In genomic region chr17:71003721-71004120, GRCm38 (mm10) we compare ENCODE assay signal across 9 mouse cellular contexts. TPM values are rescaled to one million over a fixed set of nuclear protein-coding genes. Genes with fewer than 3 reads are reported as not detected.
DNase-seq lines count a peak whose midpoint lies in the region; ATAC-seq and TF ChIP-seq lines count a peak whose summit lies in the region.
"Had no signal": no experiment of that assay in that cellular context is flagged by ENCODE, and none has a peak within 500 bp of the region (broad histone marks: within the 10 kb centered on the region; RNA-seq: fewer than 3 reads in every experiment).

No protein-coding gene starts in this region.

- peak overlapping the region; percentile 98 for H3K27ac ChIP-seq in hindbrain, embryonic 10.5 days
- H3K27ac ChIP-seq in hindbrain, embryonic 11.5 days (ENCODE audit: low read depth, low read length), result no peak overlapping the region
- H3K27ac ChIP-seq in brown adipose tissue, adult 24 weeks (replicated peaks; ENCODE audit: low read depth, low read length), result peak overlapping the region; percentile 100
- peak overlapping the region; percentile 100 for H3K27ac ChIP-seq in embryonic fibroblast, embryonic 13.5 days (ENCODE audit: insufficient read depth, low read length)
- peak overlapping the region; percentile 95; the same call in 1 of the 2 replicates for H3K27ac ChIP-seq in liver, embryonic 16.5 days (ENCODE audit: low read length)

- TF ChIP-seq CTCF in embryonic fibroblast, embryonic 13.5 days (IDR thresholded peaks at IDR 0.05; ENCODE audit: borderline replicate concordance, insufficient read depth, low read length), result no peak

- no peaks in the 10 kb centered on the region for H3K9me3 ChIP-seq in hindbrain, embryonic 10.5 days
- no peaks in the 10 kb centered on the region for H3K9me3 ChIP-seq in hindbrain, embryonic 11.5 days (ENCODE audit: control insufficient read depth, low read length)
- no peaks in the 10 kb centered on the region for H3K9me3 ChIP-seq in liver, embryonic 16.5 days (replicated peaks; ENCODE audit: control insufficient read depth, low read length)

- no peak overlapping the region for H3K4me3 ChIP-seq in hindbrain, embryonic 10.5 days
- H3K4me3 ChIP-seq in hindbrain, embryonic 11.5 days (ENCODE audit: low read depth, low read length), result no peak overlapping the region
- H3K4me3 ChIP-seq in brown adipose tissue, adult 24 weeks (ENCODE audit: insufficient read depth, low read depth, low read length), result no peak overlapping the region
- no peak overlapping the region for H3K4me3 ChIP-seq in embryonic fibroblast, embryonic 13.5 days (ENCODE audit: insufficient read depth, low read length)
- H3K4me3 ChIP-seq in liver, embryonic 16.5 days (ENCODE audit: low read depth, low read length), result no peak overlapping the region

- H3K4me2 ChIP-seq in hindbrain, embryonic 11.5 days (replicated peaks; ENCODE audit: low read depth, low read length), result no peak overlapping the region
- peak overlapping the region; percentile 74; the same call in 1 of the 2 replicates for H3K4me2 ChIP-seq in liver, embryonic 16.5 days (ENCODE audit: low read depth, low read length)

- no peaks in the 10 kb centered on the region for H3K36me3 ChIP-seq in hindbrain, embryonic 10.5 days
- H3K36me3 ChIP-seq in hindbrain, embryonic 11.5 days (ENCODE audit: control insufficient read depth, insufficient read depth, low read length), result no peaks in the 10 kb centered on the region
- H3K36me3 ChIP-seq in liver, embryonic 16.5 days (ENCODE audit: control insufficient read depth, insufficient read depth), result no peaks in the 10 kb centered on the region

- H3K9ac ChIP-seq in hindbrain, embryonic 11.5 days (ENCODE audit: low read depth, low read length), result no peak overlapping the region
- 0 out of 2 replicates have a peak overlapping the region, but pooled peaks have one; percentile 4 for H3K9ac ChIP-seq in liver, embryonic 16.5 days (ENCODE audit: low read depth, low read length)

- no peak for DNase-seq in hindbrain, embryonic 10.5 days (ENCODE audit: low spot score)
- DNase-seq in hindbrain, embryonic 11.5 days (ENCODE audit: low spot score), result no peak
- DNase-seq in urinary bladder, postnatal 10 days (ENCODE audit: low spot score), result no peak
- no peak for DNase-seq in embryo, embryonic 10.5 days (ENCODE audit: low spot score)
- DNase-seq: cerebellum, postnatal 10 days; kidney, postnatal 14 days had no signal

- no peaks in the 10 kb centered on the region for H3K27me3 ChIP-seq in hindbrain, embryonic 10.5 days (ENCODE audit: insufficient read depth, poor library complexity, severe bottlenecking)
- H3K27me3 ChIP-seq in hindbrain, embryonic 11.5 days (ENCODE audit: control insufficient read depth, insufficient read depth, low read length), result no peaks in the 10 kb centered on the region
- H3K27me3 ChIP-seq in liver, embryonic 16.5 days (ENCODE audit: control insufficient read depth, insufficient read depth, low read depth, low read length), result no peaks in the 10 kb centered on the region

- ATAC-seq in hindbrain, embryonic 11.5 days (ENCODE audit: low FRiP score), result no peak
- ATAC-seq in liver, embryonic 16.5 days (ENCODE audit: low read depth), result no peak

- peaks cover 26% of the 10 kb centered on the region for H3K4me1 ChIP-seq in hindbrain, embryonic 10.5 days (replicated peaks)
- no peaks in the 10 kb centered on the region for H3K4me1 ChIP-seq in hindbrain, embryonic 11.5 days (replicated peaks; ENCODE audit: control insufficient read depth, insufficient read depth, low read length)
- H3K4me1 ChIP-seq in brown adipose tissue, adult 24 weeks (ENCODE audit: control insufficient read depth, insufficient read depth, insufficient read length, low read length), result peaks cover 9% of the 10 kb centered on the region
- peaks cover 4% of the 10 kb centered on the region; the same call in 1 of the 2 replicates for H3K4me1 ChIP-seq in embryonic fibroblast, embryonic 13.5 days (ENCODE audit: control insufficient read depth, insufficient read depth, low read length)
- peaks cover 27% of the 10 kb centered on the region for H3K4me1 ChIP-seq in liver, embryonic 16.5 days (ENCODE audit: control insufficient read depth, low read depth, low read length)

- WGBS in hindbrain, embryonic 10.5 days, result 94% methylated on average over 2 of the region's 2 CpGs
- 94% methylated on average over 2 of the region's 2 CpGs for WGBS in hindbrain, embryonic 11.5 days
- 21% methylated on average over 2 of the region's 2 CpGs for WGBS in liver, embryonic 16.5 days (ENCODE audit: insufficient replicate concordance)

- TF ChIP-seq POLR2A in embryonic fibroblast, embryonic 13.5 days (IDR thresholded peaks at IDR 0.05; ENCODE audit: low read depth, low read length), result no peak

RNA-seq across cellular contexts. Expression of gene Myl12a, which starts 1.0 kb away (rescaled TPM):
- 427 and 441 TPM in 2 replicates for polyA plus RNA-seq in hindbrain, embryonic 10.5 days (2016; fragmentation: Nextera tagmentation; extraction: Ambion mirVana)
- 448 and 472 TPM in 2 replicates for polyA plus RNA-seq in hindbrain, embryonic 11.5 days (2014; fragmentation: Nextera tagmentation; extraction: Ambion mirVana)
- polyA plus RNA-seq in brown adipose tissue, adult 24 weeks (2012; ENCODE audit: insufficient read depth, insufficient read length, missing spikeins), result 287 and 322 TPM in 2 replicates
- polyA plus RNA-seq in embryonic fibroblast, embryonic 13.5 days (2011; ENCODE audit: insufficient read length, low read depth, missing spikeins), result 1,052 and 1,239 TPM in 2 replicates
- 171 and 182 TPM in 2 replicates for polyA plus RNA-seq in liver, embryonic 16.5 days (2015; fragmentation: Nextera tagmentation; extraction: Ambion mirVana)

RNA-seq across cellular contexts. Expression of gene Myom1, which starts 1.3 kb away (rescaled TPM):
- 0.99 and 2.7 TPM in 2 replicates for polyA plus RNA-seq in hindbrain, embryonic 10.5 days (2016; fragmentation: Nextera tagmentation; extraction: Ambion mirVana)
- 2.0 and 2.8 TPM in 2 replicates for polyA plus RNA-seq in hindbrain, embryonic 11.5 days (2014; fragmentation: Nextera tagmentation; extraction: Ambion mirVana)
- 10.1 and 21.6 TPM in 2 replicates for polyA plus RNA-seq in brown adipose tissue, adult 24 weeks (2012; ENCODE audit: insufficient read depth, insufficient read length, missing spikeins)
- polyA plus RNA-seq in embryonic fibroblast, embryonic 13.5 days (2011; ENCODE audit: insufficient read length, low read depth, missing spikeins), result 8.7 and 20.3 TPM in 2 replicates
- polyA plus RNA-seq in liver, embryonic 16.5 days (2015; fragmentation: Nextera tagmentation; extraction: Ambion mirVana), result 2.1 and 3.3 TPM in 2 replicates
